Mouse (Mus musculus) ovary, adult 18-20 months (tissue): ENCODE data around the gene Syf2.
A peak's percentile ranks its signal among the peaks of the same experiment; 100 is the strongest.

Experiments
- DNase-seq: peaks from one replicate; pipeline ENCODE4 v3.0.0; 2022; ENCODE audit warnings: low spot score, mixed read lengths

Syf2 gene

GRCm38 (mm10) chr4:134975261-134975928 lies 44.7 kb downstream of the Syf2 start:
- no peak for DNase-seq

GRCm38 (mm10) chr4:134975929-134976308 lies 45.2 kb downstream of the Syf2 start:
- no peak for DNase-seq

- no peak for DNase-seq
Observed at GRCm38 (mm10) chr4:134978930-134979329, 48.2 kb downstream of the Syf2 start.

GRCm38 (mm10) chr4:134981959-134982431 lies 51.3 kb downstream of the Syf2 start:
- no peak for DNase-seq

GRCm38 (mm10) chr4:134983136-134983535 lies 52.4 kb downstream of the Syf2 start:
- DNase-seq, result peak; percentile 36

- DNase-seq, result no peak
Observed at GRCm38 (mm10) chr4:134984555-134984954, 53.9 kb downstream of the Syf2 start.

GRCm38 (mm10) chr4:134985626-134986335 lies 55.1 kb downstream of the Syf2 start:
- no peak for DNase-seq

- DNase-seq, result no peak
Observed at GRCm38 (mm10) chr4:134986336-134986635, 55.6 kb downstream of the Syf2 start.

- DNase-seq, result no peak
Observed at GRCm38 (mm10) chr4:134986963-134987362, 56.3 kb downstream of the Syf2 start.
